Mouse (Mus musculus) CH12.LX (cell line): ENCODE data around the gene Trmo.

Source experiments
- CHD1 ChIP-seq: IDR thresholded peaks from 2 replicates; pipeline ENCODE4 v1.6.1; 2012; ENCODE audit warnings: low read depth, low read length, improper control_type of control experiment, inconsistent platforms
- CTCF ChIP-seq, 2 experiments: IDR thresholded peaks in 1 of 2; conservative IDR thresholded peaks in 1 of 2; 2 replicates each; pipeline ENCODE4 v1.5.1; 2011 to 2012; ENCODE audit warnings: low read depth in 2 of 2, low read length in 2 of 2, improper control_type of control experiment in 1 of 2, inconsistent platforms in 1 of 2, mild to moderate bottlenecking in 1 of 2, moderate library complexity in 1 of 2
- MYC ChIP-seq: IDR thresholded peaks from 2 replicates; pipeline ENCODE4 v1.6.1; 2011; ENCODE audit warnings: low read depth, mild to moderate bottlenecking, improper control_type of control experiment, low read length
- NRF1 ChIP-seq: IDR thresholded peaks from 2 replicates; pipeline ENCODE4 v1.6.1; 2014; ENCODE audit warnings: low read depth, mild to moderate bottlenecking, inconsistent platforms, low read length, improper control_type of control experiment, moderate library complexity
- POLR2A ChIP-seq: IDR thresholded peaks from 2 replicates; pipeline ENCODE4 v1.6.1; 2011; ENCODE audit warnings: low read depth, mild to moderate bottlenecking, improper control_type of control experiment, low read length
- TBP ChIP-seq: conservative IDR thresholded peaks from 2 replicates; pipeline ENCODE4 v1.6.1; 2011; ENCODE audit warnings: low read depth, low read length, improper control_type of control experiment

DNA sequence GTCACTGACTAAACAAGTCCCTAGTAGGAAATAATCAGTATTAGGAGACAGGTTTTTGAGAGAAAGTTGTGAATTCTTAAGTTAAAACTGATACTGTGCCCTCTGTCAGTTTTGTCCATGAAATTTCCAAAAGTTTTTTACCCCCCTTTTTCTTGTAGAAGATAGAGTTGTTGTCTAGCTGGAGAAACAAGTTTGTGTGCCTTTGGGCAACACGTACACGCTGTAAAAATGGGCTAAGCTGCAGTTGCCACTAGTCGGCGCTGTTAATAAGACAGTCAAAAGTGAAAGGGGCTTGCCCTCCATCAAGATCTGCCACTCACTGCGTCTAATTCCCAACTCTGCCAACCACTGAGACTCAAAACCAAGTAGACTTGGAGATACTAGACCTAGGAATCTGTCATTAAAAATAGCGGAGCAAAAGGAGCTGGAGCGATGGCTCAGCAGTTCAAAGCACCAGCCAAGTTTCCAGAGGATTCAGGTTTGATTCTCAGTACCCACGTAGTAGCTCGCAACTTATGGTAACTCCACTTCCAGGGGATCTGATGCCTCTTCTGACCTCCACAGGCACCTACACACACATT, 1.2 kb upstream of the Trmo start:
- TF ChIP-seq POLR2A (peak; percentile 42; the same call in 1 of the 2 replicates), CTCF (conservative IDR thresholded peaks at IDR 0.05 in 1 of 2, IDR thresholded peaks at IDR 0.05 in 1 of 2; ENCODE audit: low read depth in 2 of 2, low read length in 2 of 2) (peak; percentile 90 to 94), CHD1 (no peak), MYC (peak; percentile 84; the same call in 1 of the 2 replicates), NRF1 (no peak), TBP (peak; percentile 65; the same call in 1 of the 2 replicates)
